Comparison of ENCODE assay signal across 21 mouse cellular contexts in genomic region chr1:137999268-137999900, GRCm38 (mm10).
A peak's percentile ranks its signal among the peaks of the same experiment; 100 is the strongest.
DNase-seq lines count a peak whose midpoint lies in the region; ATAC-seq lines count a peak whose summit lies in the region.
"Had no signal": no experiment of that assay in that cellular context is flagged by ENCODE, and none has a peak within 500 bp of the region (broad histone marks: within the 10 kb centered on the region; RNA-seq: fewer than 3 reads in every experiment).

No protein-coding gene starts in this region.

- no peaks in the 10 kb centered on the region for H3K36me3 ChIP-seq in forebrain, embryonic 11.5 days (ENCODE audit: control insufficient read depth, insufficient read depth, low read length)
- H3K36me3 ChIP-seq: embryonic facial prominence, embryonic 12.5 days; G1E; heart, embryonic 13.5 days; hindbrain, embryonic 15.5 days had no signal

- H3K4me1 ChIP-seq in forebrain, embryonic 11.5 days (replicated peaks; ENCODE audit: control insufficient read depth, insufficient read depth, low read length) = no peaks in the 10 kb centered on the region
- H3K4me1 ChIP-seq: embryonic facial prominence, embryonic 12.5 days; hindbrain, embryonic 15.5 days had no signal

- H3K4me3 ChIP-seq in forebrain, embryonic 11.5 days (ENCODE audit: low read depth, low read length) = no peak overlapping the region
- H3K4me3 ChIP-seq: embryonic facial prominence, embryonic 12.5 days; heart, embryonic 13.5 days; hindbrain, embryonic 15.5 days had no signal

- DNase-seq in lung, postnatal 36 days = peak; percentile 1
- no peak for DNase-seq in lung, postnatal 4 days
- DNase-seq in Muller cell, postnatal 12 days (ENCODE audit: inconsistent ontology term) = peak; percentile 81
- peak; percentile 70 for DNase-seq in retina, embryonic 14.5 days (ENCODE audit: low spot score)
- no peak for DNase-seq in forebrain, embryonic 11.5 days (ENCODE audit: low spot score)
- DNase-seq in cerebellum, adult 9-10 months = no peak
- DNase-seq: adrenal gland, postnatal 10 days; B cell, adult 2 months; cerebellum, adult 18-20 months; cerebellum, postnatal 10 days; embryo, embryonic 11 days; gastrocnemius, postnatal 10 days; heart, postnatal 36 days had no signal

- H3K4me2 ChIP-seq in forebrain, embryonic 11.5 days (ENCODE audit: low read depth, low read length, severe bottlenecking) = no peak overlapping the region
- H3K4me2 ChIP-seq: embryonic facial prominence, embryonic 12.5 days; heart, embryonic 13.5 days; hindbrain, embryonic 15.5 days had no signal

- no peaks in the 10 kb centered on the region for H3K9me3 ChIP-seq in forebrain, embryonic 11.5 days (ENCODE audit: control insufficient read depth, low read length)
- H3K9me3 ChIP-seq: embryonic facial prominence, embryonic 12.5 days; heart, embryonic 13.5 days; hindbrain, embryonic 15.5 days had no signal

- no peaks in the 10 kb centered on the region for H3K27me3 ChIP-seq in forebrain, embryonic 11.5 days (ENCODE audit: control insufficient read depth, insufficient read depth, low read length)
- H3K27me3 ChIP-seq: embryonic facial prominence, embryonic 12.5 days; heart, embryonic 13.5 days; hindbrain, embryonic 15.5 days had no signal

- no peak overlapping the region for H3K9ac ChIP-seq in forebrain, embryonic 11.5 days (ENCODE audit: low read length)
- H3K9ac ChIP-seq: embryonic facial prominence, embryonic 12.5 days; heart, embryonic 13.5 days; hindbrain, embryonic 15.5 days had no signal

- ATAC-seq in common myeloid progenitor, adult 5-6 weeks (replicated peaks; ENCODE audit: low read depth, poor library complexity, severe bottlenecking) = peak; percentile 76
- ATAC-seq in forebrain, embryonic 11.5 days (replicated peaks; ENCODE audit: low FRiP score) = no peak
- ATAC-seq: CD4-positive, CD25-positive, alpha-beta regulatory T cell, adult 4 months; forebrain, embryonic 14.5 days; intestine, embryonic 16.5 days had no signal

- no peak overlapping the region for H3K27ac ChIP-seq in forebrain, embryonic 11.5 days (ENCODE audit: low read depth, low read length)
- H3K27ac ChIP-seq: embryonic facial prominence, embryonic 12.5 days; heart, embryonic 13.5 days; hindbrain, embryonic 15.5 days had no signal

- WGBS in forebrain, embryonic 11.5 days = 61% methylated on average over 3 of the region's 3 CpGs

Comparison
In these comparisons a context has a peak if more than half of its experiments do, and no peak if none do; other contexts are left out.
1. DNase-seq: peak in lung, postnatal 36 days (single experiment), Muller cell, postnatal 12 days (single experiment) and retina, embryonic 14.5 days (single experiment); none in lung, postnatal 4 days (0 of 2), forebrain, embryonic 11.5 days (single experiment) and cerebellum, adult 9-10 months (single experiment).